Mouse (Mus musculus) hindlimb bud, embryonic 11.5 days (tissue): ENCODE measurements around the gene Ank3.
"Not testable (repeated sequence)": the region's sequence is repeated elsewhere in the genome, so short reads cannot be mapped to it uniquely, and the experiment has no call there.

Source experiments
- DNase-seq: peaks from one replicate; pipeline ENCODE4 v3.0.0-alpha.2; 2012; ENCODE audit warnings: low read depth, low spot score; ENCODE audit errors: extremely low spot score

Gene Ank3

DNA sequence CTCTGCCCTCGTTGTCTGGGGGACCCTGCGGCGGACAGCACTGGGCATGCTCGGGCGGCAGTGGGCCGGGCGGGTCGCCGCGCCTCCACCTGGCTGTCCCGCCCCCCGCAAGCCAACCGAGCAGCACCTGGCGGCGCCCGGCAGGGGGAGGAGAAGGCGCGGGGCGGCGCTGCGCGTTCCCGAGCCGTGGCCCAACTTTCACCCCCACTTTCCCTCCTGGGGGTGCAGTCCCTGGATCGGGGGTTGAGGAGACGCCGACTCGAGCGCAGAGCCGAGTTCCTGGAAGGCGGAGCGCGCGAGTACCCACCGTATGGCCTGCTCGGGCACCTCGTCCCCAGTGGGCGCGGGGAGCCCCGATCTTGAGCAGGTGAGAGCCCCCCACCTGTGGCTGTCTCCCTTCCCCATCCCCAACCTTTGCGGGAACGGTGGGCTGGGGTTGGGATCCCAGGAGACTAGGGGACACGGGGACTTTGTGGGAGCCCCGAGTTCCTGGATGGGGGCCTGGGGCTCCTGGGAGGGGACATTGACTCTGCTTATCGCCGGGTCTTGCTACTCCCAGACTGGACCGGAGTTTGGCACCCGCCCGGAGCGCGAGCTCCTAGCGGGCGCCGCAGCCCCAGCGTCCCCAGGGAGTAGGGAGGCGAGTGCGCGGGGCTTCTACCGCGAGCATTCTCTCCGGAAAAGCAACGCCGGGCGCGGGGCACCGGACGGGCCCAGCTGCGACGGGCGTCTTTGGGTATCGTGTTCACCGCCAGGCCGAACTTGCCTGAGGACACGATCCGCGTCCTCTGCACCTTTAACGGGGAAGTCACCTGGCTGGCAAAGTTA, at the start of gene Ank3:
Gene Ank3 (plus strand): TSS at position 11 of the 828 bp plus-strand sequence.
- no peak for DNase-seq

- no peak for DNase-seq
These were observed 47.3 kb upstream of the Ank3 start for GRCm38 (mm10) chr10:69351071-69351841.

GRCm38 (mm10) chr10:69351842-69352211, 46.7 kb upstream of the Ank3 start:
- DNase-seq, result no peak

- DNase-seq, result peak; percentile 95
These were observed 46.1 kb upstream of the Ank3 start, which contains the start of gene Cdk1 for GRCm38 (mm10) chr10:69352212-69353085. Gene Cdk1, minus strand, starts transcription at chr10:69352938.

DNA sequence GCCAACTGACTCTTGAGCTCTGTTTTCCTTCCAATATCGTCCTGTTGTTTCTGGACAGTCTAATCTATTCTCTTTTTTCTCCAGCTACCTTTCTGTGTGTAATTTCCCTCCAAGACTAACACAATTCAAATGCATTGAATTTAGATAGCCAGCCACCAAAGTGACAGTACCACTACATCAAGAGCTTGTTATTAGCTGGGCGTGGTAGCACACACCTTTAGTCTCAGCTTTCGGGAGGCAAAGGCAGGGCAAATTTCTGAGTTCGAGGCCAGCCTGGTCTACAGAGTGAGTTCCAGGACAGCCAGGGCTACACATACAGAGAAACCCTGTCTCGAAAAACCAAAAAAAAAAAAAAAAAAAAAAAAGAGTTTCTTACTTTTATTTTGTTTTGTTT, 45.5 kb upstream of the Ank3 start:
- not testable (repeated sequence) for DNase-seq

GRCm38 (mm10) chr10:69359666-69360065, 38.9 kb upstream of the Ank3 start:
- DNase-seq, result no peak

DNA sequence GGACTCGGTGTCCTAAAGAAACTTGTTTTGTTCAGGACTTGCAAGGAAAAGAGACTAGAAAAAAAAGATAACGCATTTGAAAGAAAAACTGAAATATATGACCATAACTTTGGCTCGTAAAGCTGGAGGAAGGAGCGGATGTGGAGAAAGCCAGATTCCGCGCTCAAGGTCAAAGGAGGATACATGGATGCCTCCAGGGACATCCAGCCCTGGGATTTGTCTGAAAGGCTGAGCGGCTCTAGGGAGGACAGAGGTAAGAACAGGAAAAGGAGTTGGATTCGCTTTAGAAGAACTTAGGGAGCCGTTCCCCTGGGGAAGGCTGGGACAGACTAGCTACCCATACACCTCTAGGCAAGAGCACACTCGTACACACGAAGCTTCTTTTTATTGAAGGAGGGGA, 32.4 kb upstream of the Ank3 start:
- no peak for DNase-seq

- DNase-seq, result no peak
These were observed 31.6 kb upstream of the Ank3 start for GRCm38 (mm10) chr10:69366877-69367387.

DNA sequence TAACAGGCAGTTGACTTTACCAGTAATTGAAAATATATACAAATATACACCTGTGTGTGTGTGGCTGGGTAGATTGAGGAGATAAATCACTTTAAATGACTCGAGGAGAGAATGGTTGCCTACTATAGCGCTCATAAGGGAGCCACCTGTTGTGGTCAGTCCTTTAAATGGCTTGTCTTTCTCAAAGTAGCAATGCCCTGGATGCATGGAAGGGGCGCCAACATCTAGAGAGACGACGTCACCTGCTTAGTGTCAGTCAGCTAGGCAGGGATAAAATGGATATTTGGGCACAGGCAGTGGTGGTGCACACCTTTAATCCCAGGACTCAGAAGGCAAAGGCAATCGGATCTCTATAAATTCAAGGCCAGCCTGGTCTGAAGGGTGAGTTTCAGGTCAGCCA, 29.3 kb upstream of the Ank3 start:
- DNase-seq, result no peak

DNA sequence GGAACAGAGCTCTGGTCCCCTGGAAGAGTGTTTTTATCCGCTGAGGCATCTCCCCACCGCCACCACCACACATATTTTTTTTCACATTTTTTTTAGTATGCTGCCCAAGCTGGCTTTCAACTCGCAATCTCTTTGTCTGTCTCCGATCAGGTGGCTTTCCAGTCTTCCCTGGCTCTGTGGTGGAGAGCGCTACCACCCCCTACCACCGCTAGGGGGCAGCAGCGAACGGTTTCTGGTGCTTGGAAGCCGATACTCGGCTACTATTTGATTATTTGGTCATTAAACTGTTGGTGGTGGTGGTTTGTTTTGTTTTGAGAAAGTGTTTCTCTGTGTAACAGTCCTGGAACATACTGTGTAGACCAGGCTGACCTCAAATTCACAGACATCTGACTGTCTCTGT, 27.1 kb upstream of the Ank3 start:
- DNase-seq, result no peak

- DNase-seq, result no peak
These were observed 26.5 kb upstream of the Ank3 start for GRCm38 (mm10) chr10:69372061-69372460.

DNA sequence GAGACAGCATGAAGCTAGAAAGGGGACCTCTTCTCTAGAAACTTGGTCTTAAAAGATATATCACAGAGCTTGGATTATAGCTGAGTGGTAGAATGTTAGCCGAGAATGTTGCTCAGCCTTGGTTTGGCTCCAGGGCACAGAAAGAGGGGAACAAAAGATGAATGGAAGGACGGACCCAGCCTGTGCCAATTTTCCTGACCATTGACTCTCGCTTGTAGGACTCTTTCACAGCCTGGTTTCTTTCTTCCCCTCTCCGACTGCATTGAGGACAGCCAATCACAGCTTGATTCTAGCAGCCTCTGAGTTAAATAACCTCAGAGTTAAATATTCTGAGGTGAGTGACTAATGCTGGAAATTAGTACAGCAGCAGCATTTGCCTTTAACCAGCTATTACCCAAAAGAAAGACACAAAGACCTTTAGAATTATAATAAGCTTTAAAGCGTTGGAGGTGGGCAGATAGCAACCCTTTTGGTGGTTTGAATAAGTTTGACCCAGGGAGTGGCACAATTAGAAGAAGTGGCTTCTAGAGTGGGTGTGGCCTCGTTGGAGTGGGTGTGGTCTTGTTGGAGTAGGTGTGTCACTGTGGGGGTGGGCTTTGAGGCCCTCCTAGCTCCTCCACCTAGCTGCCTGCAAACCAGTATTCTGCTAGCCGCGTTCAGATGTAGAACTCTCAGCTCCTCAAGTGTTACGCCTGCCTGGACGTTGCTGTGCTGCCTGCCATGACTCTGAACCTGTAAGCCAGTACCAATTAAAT, 24.6 kb upstream of the Ank3 start:
- DNase-seq, result no peak

GRCm38 (mm10) chr10:69375154-69375553, 23.4 kb upstream of the Ank3 start:
- no peak for DNase-seq

- DNase-seq, result no peak
These were observed 15.4 kb upstream of the Ank3 start for GRCm38 (mm10) chr10:69383186-69383585.

DNA sequence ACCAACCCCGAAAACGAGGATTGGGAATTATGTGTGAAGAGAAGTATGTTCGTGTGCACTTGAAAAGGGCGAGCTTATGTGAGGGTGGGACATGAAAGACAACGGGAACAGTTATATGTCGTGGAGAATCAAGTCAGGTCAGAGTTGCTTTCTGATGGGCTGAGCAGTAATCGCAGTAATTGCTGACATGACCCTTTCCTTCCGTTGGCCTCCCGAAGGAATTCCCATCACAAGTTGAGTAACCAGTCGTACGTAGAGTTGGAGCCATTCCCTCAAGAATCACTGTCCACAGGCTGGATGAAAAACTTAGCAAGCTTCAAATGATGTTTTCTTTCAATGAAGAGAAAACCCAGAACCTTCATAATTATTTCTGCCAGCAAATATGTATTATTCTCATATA, 13.9 kb upstream of the Ank3 start:
- no peak for DNase-seq

- no peak for DNase-seq
These were observed 13.4 kb upstream of the Ank3 start for GRCm38 (mm10) chr10:69385136-69385535.

DNA sequence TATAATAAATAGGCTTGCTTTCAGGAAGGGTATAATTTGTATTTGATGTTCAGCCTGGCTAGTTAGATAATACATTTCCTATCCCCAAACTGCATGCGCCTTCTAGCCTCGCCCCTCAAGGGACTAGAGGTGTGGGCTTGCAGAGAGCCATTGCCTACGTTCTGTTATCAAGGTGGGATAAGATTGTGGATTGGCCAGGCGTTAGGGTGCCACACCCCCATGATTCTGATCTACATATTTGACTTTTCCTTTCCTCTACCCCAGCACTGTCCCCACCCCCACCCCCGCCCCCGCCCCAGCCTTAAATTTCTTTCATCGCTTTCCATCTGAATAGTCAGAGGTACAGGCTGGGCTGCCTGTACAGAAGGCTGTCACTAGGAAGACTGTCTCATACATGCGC, 11.8 kb upstream of the Ank3 start:
- no peak for DNase-seq

DNA sequence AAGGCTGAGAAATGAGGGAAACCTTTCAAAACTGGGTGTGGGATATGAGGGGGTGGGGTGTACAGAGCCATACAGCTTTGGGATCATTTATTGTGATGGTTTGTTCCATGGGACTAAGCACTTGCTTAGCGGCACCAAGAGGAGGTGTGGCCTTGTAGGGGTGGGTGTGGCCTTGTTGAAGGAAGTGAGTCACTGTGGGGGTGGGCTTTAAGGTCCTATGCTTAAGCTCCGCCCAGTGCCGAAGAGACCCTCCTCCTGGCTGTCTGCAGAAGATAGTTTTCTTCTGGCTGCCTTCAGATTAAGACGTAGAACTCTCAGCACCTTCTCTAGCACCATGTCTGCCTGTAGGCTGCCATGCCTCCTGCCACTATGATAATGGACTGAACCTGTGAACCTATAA, 9.1 kb upstream of the Ank3 start:
- no peak for DNase-seq

DNA sequence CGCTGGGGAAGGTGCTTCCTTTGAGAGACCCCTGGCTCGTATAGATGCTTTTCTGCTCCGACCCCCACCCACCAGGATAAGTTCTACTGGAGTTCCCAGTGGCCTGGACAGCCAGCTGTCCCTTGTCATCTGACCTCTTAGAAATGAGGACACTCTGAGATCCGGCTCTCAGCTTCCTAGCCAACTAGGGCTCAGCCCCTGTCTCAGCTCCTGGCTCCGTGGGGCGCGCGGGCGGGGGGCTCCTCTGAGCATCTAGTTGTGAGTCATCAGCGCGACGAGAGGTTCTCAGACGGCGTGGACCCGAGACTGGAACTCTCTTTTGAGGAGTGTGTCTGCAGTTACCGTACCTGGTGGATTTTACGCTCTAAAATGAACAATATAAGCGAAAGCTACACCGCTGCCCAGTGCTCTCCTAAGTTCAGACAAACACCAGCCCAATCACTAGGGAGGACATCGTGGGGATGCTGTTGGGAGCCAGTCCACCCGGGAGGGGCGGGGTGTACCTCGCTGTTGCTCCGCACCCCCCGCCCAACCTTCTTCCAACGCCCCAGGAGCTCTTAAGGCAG, 293 bp upstream of the Ank3 start:
- DNase-seq, result no peak

- DNase-seq, result no peak
These were observed 1.3 kb downstream of the Ank3 start for GRCm38 (mm10) chr10:69399814-69400385.
